Mouse (Mus musculus) liver, postnatal 0 days (tissue): ENCODE measurements around the gene Dpep1. TPM values are rescaled to one million over a fixed set of nuclear protein-coding genes. Genes with fewer than 3 reads are reported as not detected.

ENCODE experiments used
- ATAC-seq: fragments of 200-750 bp; cut with Nextera tagmentation; 2 replicates; pipeline ENCODE4 v1.8.0; 2017; ENCODE audit warnings: mild to moderate bottlenecking, moderate library complexity
- DNase-seq: peaks from one replicate; pipeline ENCODE4 v3.0.0-alpha.2; 2016
- H3K27ac ChIP-seq: fragments of 300-500 bp; sonication (generic); 2 replicates; pipeline ENCODE4 v1.5.1; 2014; ENCODE audit warnings: antibody characterized with exemption, moderate library complexity, mild to moderate bottlenecking, low read depth
- H3K27me3 ChIP-seq: fragments of 300-500 bp; sonication (generic); 2 replicates; pipeline ENCODE4 v1.6.1; 2014; ENCODE audit warnings: low read length, control low read depth, mixed read lengths; ENCODE audit not compliant: insufficient read depth
- H3K36me3 ChIP-seq: fragments of 300-500 bp; sonication (generic); replicated peaks from 2 replicates; pipeline ENCODE4 v1.6.1; 2014; ENCODE audit warnings: mild to moderate bottlenecking, control low read depth, low read length, moderate library complexity, mixed read lengths; ENCODE audit not compliant: insufficient read depth
- H3K4me1 ChIP-seq: fragments of 300-500 bp; sonication (generic); 2 replicates; pipeline ENCODE4 v1.6.1; 2014; ENCODE audit warnings: antibody characterized with exemption, mild to moderate bottlenecking, control low read depth; ENCODE audit not compliant: insufficient read depth
- H3K4me2 ChIP-seq: fragments of 300-500 bp; sonication (generic); 2 replicates; pipeline ENCODE4 v1.6.1; 2014; ENCODE audit warnings: low read depth, mild to moderate bottlenecking, low read length, moderate library complexity, mixed read lengths
- H3K4me3 ChIP-seq: fragments of 300-500 bp; sonication (generic); 2 replicates; pipeline ENCODE4 v1.5.1; 2014; ENCODE audit warnings: low read depth, low read length
- H3K9ac ChIP-seq: fragments of 300-500 bp; sonication (generic); replicated peaks from 2 replicates; pipeline ENCODE4 v1.6.1; 2014; ENCODE audit warnings: mild to moderate bottlenecking, moderate library complexity
- H3K9me3 ChIP-seq: fragments of 300-500 bp; sonication (generic); 2 replicates; pipeline ENCODE4 v1.6.1; 2016; ENCODE audit warnings: mild to moderate bottlenecking, control low read depth, low read length, mixed read lengths
- CTCF ChIP-seq: sonication (generic); IDR thresholded peaks from 2 replicates; pipeline ENCODE4 v1.5.1; 2016; ENCODE audit warnings: antibody characterized with exemption, low read depth
- EP300 ChIP-seq: IDR thresholded peaks from 2 replicates; pipeline ENCODE4 v1.6.1; 2016; ENCODE audit warnings: antibody characterized with exemption, low read depth, mild to moderate bottlenecking
- WGBS: fragments of 180-500 bp; shearing (Covaris S2); extraction: QIAGEN DNeasy Blood & Tissue Kit; methylation state at CpG from one replicate; pipeline ENCODE4 v1.1.7; 2014; ENCODE audit not compliant: insufficient replicate concordance; 5-methylcytosine and 5-hydroxymethylcytosine counted together
- polyA plus RNA-seq: library from polyadenylated mRNA; unstranded; fragments of >200 nt; fragmentation: Nextera tagmentation; extraction: Ambion mirVana; gene quantifications from 2 replicates; pipeline ENCODE4 v1.2.1, GENCODE M21; 2015

The Dpep1 gene
- polyA plus RNA-seq, 1 experiment from 2014 or later: 1.2 TPM

GRCm38 (mm10) chr8:123250940-123251339, 64.9 kb downstream of the Dpep1 start:
- ATAC-seq (no peak), DNase-seq (no peak)
- Histone ChIP-seq H3K36me3 (peaks cover 36% of the 10 kb centered on the region), H3K4me2 (no peak overlapping the region), H3K27me3 (no peaks in the 10 kb centered on the region), H3K4me3 (no peak overlapping the region), H3K9ac (no peak overlapping the region), H3K27ac (no peak overlapping the region), H3K4me1 (peaks cover 14% of the 10 kb centered on the region), H3K9me3 (no peaks in the 10 kb centered on the region)
- no peak for TF ChIP-seq CTCF
- no peak for TF ChIP-seq EP300
- WGBS: 88% methylated on average over 5 of the region's 5 CpGs

Other genes starting within 250 kb of the Dpep1 start
- gene Ankrd11, start 144.0 kb upstream of the Dpep1 start, polyA plus RNA-seq: 21.2 and 21.9 TPM in 2 replicates
- 16.9 and 18.3 TPM in 2 replicates for gene Spg7, start 123.3 kb upstream of the Dpep1 start, polyA plus RNA-seq
- 811 and 871 TPM in 2 replicates for gene Rpl13, start 83.9 kb upstream of the Dpep1 start, polyA plus RNA-seq
- 0.06 TPM in 2 replicates for gene Cpne7, start 68.9 kb upstream of the Dpep1 start, polyA plus RNA-seq
- gene Sult5a1, start 27.9 kb upstream of the Dpep1 start, polyA plus RNA-seq: 2.4 and 4.0 TPM in 2 replicates
- gene Chmp1a, start 26.5 kb downstream of the Dpep1 start, polyA plus RNA-seq: 57.5 and 60.0 TPM in 2 replicates
- gene Spata33, start 26.6 kb downstream of the Dpep1 start, polyA plus RNA-seq: 0.32 and 0.66 TPM in 2 replicates
- gene Cdk10, start 38.6 kb downstream of the Dpep1 start, polyA plus RNA-seq: 8.7 TPM in 2 replicates
- gene Spata2l, start 50.0 kb downstream of the Dpep1 start, polyA plus RNA-seq: 4.2 and 6.6 TPM in 2 replicates
- gene Zfp276, start 68.0 kb downstream of the Dpep1 start, polyA plus RNA-seq: 4.9 and 5.5 TPM in 2 replicates
- 3.9 and 4.5 TPM in 2 replicates for gene Vps9d1, start 68.1 kb downstream of the Dpep1 start, polyA plus RNA-seq
- 6.3 TPM in 2 replicates for gene Fanca, start 132.3 kb downstream of the Dpep1 start, polyA plus RNA-seq
- gene Spire2, start 146.5 kb downstream of the Dpep1 start, polyA plus RNA-seq: 0.80 and 1.1 TPM in 2 replicates
- gene Tcf25, start 187.5 kb downstream of the Dpep1 start, polyA plus RNA-seq: 54.1 and 54.9 TPM in 2 replicates
- not detected in 2 replicates for gene Mc1r, start 220.9 kb downstream of the Dpep1 start, polyA plus RNA-seq
- gene Tubb3, start 225.2 kb downstream of the Dpep1 start, polyA plus RNA-seq: 0.20 and 0.24 TPM in 2 replicates
- gene Def8, start 237.3 kb downstream of the Dpep1 start, polyA plus RNA-seq: 10.1 and 11.6 TPM in 2 replicates